Mouse (Mus musculus) olfactory bulb, adult 2 months (tissue): ENCODE data around the gene Sugt1. TPM values are rescaled to one million over a fixed set of nuclear protein-coding genes. Genes with fewer than 3 reads are reported as not detected.

Experiments used
- H3K27ac ChIP-seq: fragments of 200-500 bp; 2 replicates; pipeline ENCODE4 v1.5.1; 2012; ENCODE audit warnings: low read depth, low read length; ENCODE audit not compliant: insufficient read depth
- H3K4me1 ChIP-seq: fragments of 200-500 bp; 2 replicates; pipeline ENCODE4 v1.6.1; 2012; ENCODE audit warnings: low read length; ENCODE audit not compliant: control insufficient read depth, insufficient read depth
- H3K4me3 ChIP-seq: fragments of 200-500 bp; 2 replicates; pipeline ENCODE4 v1.5.1; 2012; ENCODE audit warnings: mild to moderate bottlenecking, low read depth, low read length, moderate library complexity; ENCODE audit not compliant: insufficient read depth
- CTCF ChIP-seq: fragments of 200-500 bp; IDR thresholded peaks from 2 replicates; pipeline ENCODE4 v1.5.1; 2012; ENCODE audit warnings: low read depth, mild to moderate bottlenecking, low read length, moderate library complexity; ENCODE audit not compliant: insufficient read depth
- POLR2A ChIP-seq: fragments of 200-500 bp; IDR thresholded peaks from 2 replicates; pipeline ENCODE4 v1.6.1; 2012; ENCODE audit warnings: mild to moderate bottlenecking, low read depth, low read length, moderate library complexity; ENCODE audit not compliant: insufficient read depth
- WGBS: fragments of 180-500 bp; shearing (Covaris S2); methylation state at CpG from one replicate; pipeline ENCODE4 v1.1.7; 2018; 5-methylcytosine and 5-hydroxymethylcytosine counted together
- polyA plus RNA-seq: library from polyadenylated mRNA; stranded (reverse); fragments of >200 nt; gene quantifications from 2 replicates; pipeline ENCODE4 v1.2.4, GENCODE M21; 2012; ENCODE audit warnings: low replicate concordance; ENCODE audit not compliant: missing spikeins, insufficient read depth, insufficient read length

Gene Sugt1
- polyA plus RNA-seq, 1 experiment = not detected

- 62% methylated on average over 4 of the region's 4 CpGs for WGBS
- TF ChIP-seq CTCF = no peak
- TF ChIP-seq POLR2A = no peak
- H3K4me3 ChIP-seq = no peak overlapping the region
Observed at GRCm38 (mm10) chr14:79596602-79597001, 9.1 kb downstream of the Sugt1 start.

GRCm38 (mm10) chr14:79605881-79606280, 18.4 kb downstream of the Sugt1 start:
- Histone ChIP-seq H3K4me3 (no peak overlapping the region), H3K27ac (no peak overlapping the region), H3K4me1 (no peaks in the 10 kb centered on the region)
- TF ChIP-seq CTCF = no peak
- TF ChIP-seq POLR2A = no peak
- 74% methylated on average over 2 of the region's 2 CpGs for WGBS

More at GRCm38 (mm10) chr14:79596602-79597001, 9.1 kb downstream of the Sugt1 start:
- no peaks in the 10 kb centered on the region for H3K4me1 ChIP-seq
- no peak overlapping the region for H3K27ac ChIP-seq

GRCm38 (mm10) chr14:79606392-79606791, 18.9 kb downstream of the Sugt1 start:
- 91% methylated on average over 6 of the region's 6 CpGs for WGBS
- no peak for TF ChIP-seq CTCF
- no peak for TF ChIP-seq POLR2A
- Histone ChIP-seq H3K27ac (no peak overlapping the region), H3K4me1 (no peaks in the 10 kb centered on the region), H3K4me3 (no peak overlapping the region)

- H3K4me1 ChIP-seq = no peaks in the 10 kb centered on the region
- TF ChIP-seq CTCF = no peak
- no peak for TF ChIP-seq POLR2A
Observed at GRCm38 (mm10) chr14:79606867-79607266, 19.4 kb downstream of the Sugt1 start.

GRCm38 (mm10) chr14:79607352-79607751, 19.9 kb downstream of the Sugt1 start:
- Histone ChIP-seq H3K4me3 (no peak overlapping the region), H3K27ac (no peak overlapping the region), H3K4me1 (no peaks in the 10 kb centered on the region)
- WGBS = 93% methylated on average over 4 of the region's 4 CpGs
- TF ChIP-seq CTCF (no peak), POLR2A (no peak)

More at GRCm38 (mm10) chr14:79606867-79607266, 19.4 kb downstream of the Sugt1 start:
- no peak overlapping the region for H3K27ac ChIP-seq
- no peak overlapping the region for H3K4me3 ChIP-seq
- WGBS = 80% methylated on average over 3 of the region's 3 CpGs

- Histone ChIP-seq H3K4me3 (no peak overlapping the region), H3K4me1 (no peaks in the 10 kb centered on the region), H3K27ac (no peak overlapping the region)
- 94% methylated on average over 6 of the region's 6 CpGs for WGBS
- TF ChIP-seq POLR2A (no peak), CTCF (no peak)
Observed at GRCm38 (mm10) chr14:79608286-79608685, 20.8 kb downstream of the Sugt1 start.

- no peak for TF ChIP-seq CTCF
- TF ChIP-seq POLR2A = no peak
- Histone ChIP-seq H3K27ac (no peak overlapping the region), H3K4me1 (no peaks in the 10 kb centered on the region), H3K4me3 (no peak overlapping the region)
- 62% methylated on average over 8 of the region's 8 CpGs for WGBS
Observed at GRCm38 (mm10) chr14:79617121-79617828, 29.8 kb downstream of the Sugt1 start.

GRCm38 (mm10) chr14:79619802-79620201, 32.3 kb downstream of the Sugt1 start:
- WGBS = 93% methylated on average over 7 of the region's 7 CpGs
- Histone ChIP-seq H3K27ac (no peak overlapping the region), H3K4me3 (no peak overlapping the region), H3K4me1 (no peaks in the 10 kb centered on the region)
- TF ChIP-seq POLR2A = no peak
- TF ChIP-seq CTCF = no peak

- no peak for TF ChIP-seq POLR2A
- no peak for TF ChIP-seq CTCF
- Histone ChIP-seq H3K27ac (no peak overlapping the region), H3K4me3 (no peak overlapping the region), H3K4me1 (no peaks in the 10 kb centered on the region)
- 72% methylated on average over 3 of the region's 3 CpGs for WGBS
Observed at GRCm38 (mm10) chr14:79621143-79621542, 33.7 kb downstream of the Sugt1 start.
